Mouse (Mus musculus): ENCODE data around the gene Elmo1.

The Elmo1 gene

DNA sequence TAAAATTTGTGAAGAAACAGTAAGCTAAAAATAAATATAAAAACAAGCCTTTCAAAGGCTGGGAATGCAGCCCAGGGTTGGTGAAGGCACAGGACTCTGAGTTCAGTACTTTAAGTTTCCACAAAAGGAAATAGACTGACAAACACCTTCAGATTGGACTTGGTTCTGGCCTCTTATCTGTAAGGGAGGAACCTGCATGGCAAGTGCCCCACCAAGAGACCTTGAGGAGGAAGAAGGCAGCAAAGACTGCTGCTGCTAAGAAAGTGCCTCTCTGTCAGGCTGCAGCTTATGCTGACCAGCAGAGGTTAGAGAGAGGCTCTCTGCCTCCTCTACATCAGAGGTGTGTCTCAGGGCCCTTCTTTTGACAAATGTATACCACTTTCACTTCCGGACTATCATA lies 293.5 kb downstream of the Elmo1 start:
- DNase-seq (ENCODE audit: low read depth, low spot score) = no peak

GRCm38 (mm10) chr13:20384846-20385245 lies 294.4 kb downstream of the Elmo1 start:
- no peak for DNase-seq (ENCODE audit: low read depth, low spot score)

DNA sequence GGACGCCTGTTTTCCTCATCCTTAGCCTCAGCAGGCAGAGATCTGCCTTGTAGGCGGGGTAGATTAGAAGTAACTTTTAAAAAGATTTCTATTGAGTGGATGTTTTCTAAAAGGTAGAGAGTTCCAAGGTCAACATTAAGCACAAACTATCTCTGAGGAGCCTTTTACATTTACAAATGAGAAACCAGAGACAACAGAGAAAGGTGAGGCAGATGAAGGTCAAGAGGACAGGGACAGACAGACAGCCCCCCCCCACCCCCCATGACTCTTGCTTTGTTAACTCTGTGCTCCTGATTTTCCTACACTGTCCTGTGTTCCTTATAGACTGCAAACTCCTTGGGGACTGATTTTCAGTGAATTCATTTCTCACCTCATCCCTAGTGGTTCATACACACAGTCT lies 295.0 kb downstream of the Elmo1 start:
- no peak for DNase-seq (ENCODE audit: low read depth, low spot score)

- DNase-seq (ENCODE audit: low read depth, low spot score) = peak; percentile 78
These were observed 296.2 kb downstream of the Elmo1 start for GRCm38 (mm10) chr13:20386462-20387141.

DNA sequence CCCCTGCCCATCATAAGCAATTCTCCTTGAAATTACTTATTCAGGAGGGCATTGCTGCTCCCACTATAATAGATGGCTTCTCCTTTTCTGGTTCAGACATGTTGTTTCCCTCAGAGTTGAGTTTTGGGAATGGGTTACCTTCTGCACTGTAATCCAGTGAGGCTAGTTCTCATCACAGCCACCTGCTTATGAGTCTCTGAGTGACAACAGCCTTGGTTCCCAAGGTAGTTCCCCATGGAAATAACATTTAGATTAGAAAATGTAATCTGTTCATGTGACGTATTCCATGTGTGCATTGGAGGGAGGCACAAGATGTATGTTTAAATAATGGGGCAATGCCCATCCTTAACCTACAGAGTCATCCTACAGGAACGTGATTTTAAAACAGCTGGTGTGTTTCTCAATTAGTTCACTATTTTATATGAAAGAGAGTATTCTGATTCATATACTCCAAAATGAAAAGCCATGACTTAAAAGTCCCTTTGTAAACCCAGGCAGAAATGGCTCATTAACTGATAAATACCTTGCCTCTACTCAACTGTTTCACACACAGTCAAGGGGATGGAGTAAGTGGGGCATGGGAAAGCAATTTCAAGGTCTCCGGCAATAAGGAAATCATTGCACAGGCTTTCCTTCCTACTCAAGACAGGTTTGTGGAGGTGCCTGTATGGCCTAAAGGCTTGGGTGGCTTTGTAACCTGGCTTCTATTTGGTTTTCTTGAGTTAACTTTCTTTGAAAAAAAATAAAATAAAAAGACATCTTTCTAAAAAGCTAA lies 302.6 kb downstream of the Elmo1 start:
- no peak for DNase-seq (ENCODE audit: low read depth, low spot score)

GRCm38 (mm10) chr13:20397744-20398143 lies 307.3 kb downstream of the Elmo1 start:
- DNase-seq (ENCODE audit: low read depth, low spot score) = no peak

DNA sequence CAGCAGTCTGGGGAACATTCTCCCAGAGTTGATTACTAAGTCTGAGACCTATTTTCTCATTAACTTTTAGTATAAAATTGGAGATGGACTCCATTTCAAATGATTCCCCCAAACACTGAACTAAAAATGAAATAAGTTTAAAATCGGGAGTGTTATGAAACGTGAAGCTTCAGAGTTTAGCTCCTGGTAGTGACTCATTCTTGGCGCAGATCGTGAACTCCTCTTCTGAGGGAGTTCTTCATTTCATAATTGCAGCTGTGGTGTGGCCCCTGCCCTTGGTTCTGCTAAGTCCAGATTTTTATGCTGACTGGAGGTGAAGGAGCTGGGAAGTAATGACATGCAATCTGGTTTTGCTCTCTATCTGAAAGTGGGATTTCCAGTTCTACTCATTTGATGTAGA lies 307.9 kb downstream of the Elmo1 start:
- peak; percentile 80 for DNase-seq (ENCODE audit: low read depth, low spot score)

DNA sequence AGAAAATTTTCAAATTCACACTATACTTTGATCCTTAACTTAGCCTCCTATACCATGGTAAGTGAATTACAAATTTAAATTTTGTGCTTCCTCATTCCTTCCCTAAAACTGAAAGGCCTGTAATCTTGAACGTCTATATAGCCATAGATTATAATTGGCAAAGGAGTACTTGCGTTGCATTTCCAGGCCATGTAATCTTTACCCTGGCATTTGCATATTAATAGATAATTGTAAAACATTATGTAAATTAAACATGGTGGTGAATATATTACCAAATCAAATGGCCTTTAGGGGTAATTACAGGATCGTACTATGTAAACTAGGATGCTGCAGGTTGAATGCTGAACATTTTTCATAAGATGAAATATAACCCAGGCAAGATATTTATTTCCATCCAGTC lies 314.1 kb downstream of the Elmo1 start:
- no peak for DNase-seq (ENCODE audit: low read depth, low spot score)

DNA sequence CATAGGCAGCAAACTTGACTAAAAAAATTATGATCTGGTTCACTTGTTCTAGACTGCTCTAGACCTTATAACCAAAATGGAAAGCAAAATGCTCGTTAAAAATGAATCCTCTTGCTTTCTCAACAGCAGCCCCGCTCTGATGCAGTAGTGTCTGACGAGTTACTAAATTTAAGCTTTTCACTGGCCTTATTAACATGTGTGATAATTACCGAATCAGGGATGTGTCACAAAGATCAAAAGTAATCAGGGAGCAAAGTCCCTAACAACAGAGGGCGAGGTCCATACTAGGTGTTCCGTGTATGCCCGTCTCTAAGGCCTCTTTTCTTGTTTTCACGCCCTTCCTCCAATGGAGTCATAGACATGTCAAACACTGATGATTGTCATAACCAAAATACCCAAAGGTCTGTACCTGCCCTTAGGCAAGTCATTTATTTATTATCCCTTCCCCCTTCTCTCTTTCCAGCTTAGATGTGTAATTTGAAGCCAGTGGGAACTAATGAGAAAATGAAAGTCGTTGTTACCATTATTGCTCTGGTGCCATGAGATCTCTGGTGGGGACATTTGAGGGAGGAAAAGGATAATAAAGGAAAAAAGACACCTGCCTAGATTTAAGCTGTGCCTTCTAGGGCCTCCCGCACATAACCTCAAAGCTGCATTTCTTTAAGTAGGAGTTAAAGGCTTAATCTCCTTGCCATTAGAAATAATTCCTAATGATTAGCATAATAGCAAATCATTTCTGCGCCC lies 316.2 kb downstream of the Elmo1 start:
- DNase-seq (ENCODE audit: low read depth, low spot score) = no peak

DNA sequence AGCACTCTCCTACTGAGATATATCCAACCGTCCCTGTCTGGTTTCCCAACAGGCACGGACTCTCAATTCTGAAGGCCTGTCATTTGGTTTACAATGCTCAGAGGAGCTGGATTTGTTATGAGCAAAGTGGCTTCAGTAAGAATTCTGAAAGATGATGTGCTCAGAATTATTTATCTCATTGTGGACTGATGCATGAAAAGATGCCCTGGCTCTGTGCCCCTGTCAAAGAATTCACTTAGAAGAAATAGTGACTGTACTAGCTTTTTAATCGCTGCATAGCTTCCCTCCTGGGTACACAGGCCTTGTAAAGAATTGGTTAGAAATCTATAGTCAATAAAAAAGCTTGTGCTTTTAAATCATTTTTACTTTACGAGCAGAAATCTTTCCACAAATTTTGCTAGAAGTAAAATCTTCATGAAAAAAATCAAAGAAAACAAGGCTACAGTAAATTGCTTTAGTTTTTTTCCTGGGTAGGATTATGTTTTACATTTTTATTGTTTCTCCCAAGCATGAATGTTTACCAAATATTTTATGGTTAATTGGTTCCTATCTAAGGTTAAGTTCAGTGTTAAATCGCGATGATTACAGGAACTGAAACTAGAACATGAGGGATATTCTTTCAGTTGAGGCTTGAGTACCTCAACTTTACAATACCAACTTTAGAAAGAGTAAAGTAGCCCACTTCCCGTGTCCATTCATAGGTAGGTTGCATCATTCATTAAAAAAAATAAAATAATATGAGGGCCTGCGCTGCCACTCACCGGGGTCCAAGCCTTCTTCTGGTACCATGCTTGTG lies 320.1 kb downstream of the Elmo1 start:
- no peak for DNase-seq (ENCODE audit: low read depth, low spot score)

DNA sequence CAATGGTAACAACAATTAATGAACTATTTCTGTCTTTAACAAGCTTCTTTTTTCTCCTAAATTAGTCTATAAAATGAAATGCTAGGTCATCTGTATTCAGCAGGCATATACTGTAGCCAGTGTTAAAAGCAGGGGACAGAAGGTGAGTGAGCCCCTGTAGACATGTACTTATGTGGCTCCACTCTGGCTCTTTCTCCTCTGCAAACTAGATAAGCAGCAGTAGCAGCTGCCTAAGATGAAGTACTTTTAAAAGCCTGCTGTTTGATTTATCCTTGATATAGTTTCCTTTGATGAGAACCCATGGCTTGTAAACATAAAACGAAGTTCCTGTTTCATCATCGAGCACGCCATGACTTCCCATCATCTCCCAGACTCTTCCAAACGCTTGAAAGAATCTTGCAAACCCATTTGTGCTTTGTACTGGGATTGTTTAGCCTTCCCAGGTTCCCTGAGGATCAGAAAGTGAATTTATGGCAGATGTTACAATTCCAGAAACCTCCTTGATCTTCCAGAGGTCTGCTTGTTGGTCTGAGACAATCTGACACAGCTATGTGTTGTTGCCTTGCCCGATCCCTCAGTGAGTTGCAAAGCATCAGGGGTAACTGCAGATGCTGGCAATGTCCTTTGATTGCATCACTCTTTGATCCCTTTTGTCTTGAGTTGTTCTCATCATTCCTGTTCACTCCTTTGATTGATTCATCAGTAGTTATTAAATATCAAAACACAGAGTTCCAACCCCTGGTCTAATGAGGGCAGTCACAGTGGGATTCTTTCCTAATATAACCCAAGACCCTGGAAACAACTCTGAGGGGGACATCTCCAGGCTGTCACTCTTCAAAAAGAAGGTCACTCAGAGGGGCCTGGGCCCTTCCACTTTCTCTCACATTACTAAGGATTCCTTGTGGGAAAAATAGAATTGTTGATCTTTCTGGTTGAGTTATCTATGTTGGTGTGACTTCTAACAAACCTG lies 326.6 kb downstream of the Elmo1 start:
- DNase-seq (ENCODE audit: low read depth, low spot score) = no peak

- DNase-seq (ENCODE audit: low read depth, low spot score) = no peak
These were observed 340.6 kb downstream of the Elmo1 start for GRCm38 (mm10) chr13:20430998-20431397.

DNA sequence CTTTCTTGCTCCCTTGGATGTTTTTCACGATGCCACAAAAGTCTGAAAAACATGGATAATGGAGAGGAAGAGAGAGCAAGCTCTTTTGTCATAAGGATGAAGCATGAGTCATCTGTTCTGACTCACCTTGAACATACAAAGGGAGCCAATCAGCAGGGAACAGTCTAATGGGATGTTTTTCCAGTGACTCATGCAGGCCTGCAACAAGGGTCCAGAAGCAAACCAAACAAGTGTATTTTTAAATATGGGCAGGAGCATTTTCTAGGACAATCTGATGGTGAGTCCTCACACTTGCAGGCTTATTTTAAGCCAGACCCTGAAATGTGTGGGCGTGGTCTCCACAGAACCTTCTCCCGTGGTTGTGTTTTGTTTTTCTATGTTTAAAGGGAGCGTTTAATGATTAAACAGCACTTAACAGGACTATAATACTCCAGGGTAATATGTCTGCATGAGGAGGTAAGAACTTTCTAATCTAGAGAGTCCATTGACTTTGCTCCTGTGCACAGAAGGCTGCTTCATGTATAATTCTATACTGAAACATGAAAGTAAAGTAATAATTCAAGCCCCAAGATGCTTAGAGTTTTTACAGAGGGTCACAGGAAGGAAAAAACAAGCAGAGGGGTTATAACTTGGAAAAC lies 342.9 kb downstream of the Elmo1 start:
- DNase-seq (ENCODE audit: low read depth, low spot score) = peak; percentile 96

DNA sequence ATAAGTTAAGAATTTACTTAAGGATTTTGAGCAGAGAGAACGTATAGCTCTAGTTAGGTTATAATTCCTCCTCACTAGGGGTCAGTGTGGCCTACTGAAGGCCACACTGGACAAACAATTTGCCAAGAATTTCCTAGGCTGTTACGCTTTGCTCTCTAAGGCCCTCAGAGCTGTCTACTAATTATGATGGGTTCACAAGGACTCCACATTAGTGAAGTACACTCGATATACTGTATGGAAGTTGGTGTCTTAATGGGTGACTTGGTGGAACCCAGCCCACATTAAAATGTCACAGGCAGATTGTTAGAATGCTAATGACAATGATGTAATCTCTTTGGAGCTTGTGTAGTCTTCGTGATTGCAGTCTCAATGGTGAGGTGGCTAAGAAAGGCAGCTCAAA lies 343.7 kb downstream of the Elmo1 start:
- DNase-seq (ENCODE audit: low read depth, low spot score) = no peak

DNA sequence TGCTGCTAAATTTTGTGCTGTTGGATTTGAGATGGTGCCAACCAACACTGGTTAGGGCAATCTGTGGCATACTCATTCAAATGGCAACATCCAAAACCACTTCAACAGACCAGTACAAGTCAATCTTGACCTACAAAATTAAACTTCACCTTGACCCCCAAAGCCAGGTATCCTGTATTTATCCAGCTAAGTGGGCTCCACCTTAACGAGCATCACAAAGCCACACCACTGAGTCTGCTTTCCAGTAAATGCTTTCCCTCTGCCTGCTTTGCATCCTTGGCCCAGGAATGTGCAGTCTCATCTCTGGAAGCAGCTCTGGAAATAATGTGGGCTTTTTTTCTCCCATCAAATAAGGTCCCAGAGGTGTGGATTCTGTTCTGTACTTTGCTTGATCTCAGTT lies 349.1 kb downstream of the Elmo1 start:
- no peak for DNase-seq (ENCODE audit: low read depth, low spot score)

DNA sequence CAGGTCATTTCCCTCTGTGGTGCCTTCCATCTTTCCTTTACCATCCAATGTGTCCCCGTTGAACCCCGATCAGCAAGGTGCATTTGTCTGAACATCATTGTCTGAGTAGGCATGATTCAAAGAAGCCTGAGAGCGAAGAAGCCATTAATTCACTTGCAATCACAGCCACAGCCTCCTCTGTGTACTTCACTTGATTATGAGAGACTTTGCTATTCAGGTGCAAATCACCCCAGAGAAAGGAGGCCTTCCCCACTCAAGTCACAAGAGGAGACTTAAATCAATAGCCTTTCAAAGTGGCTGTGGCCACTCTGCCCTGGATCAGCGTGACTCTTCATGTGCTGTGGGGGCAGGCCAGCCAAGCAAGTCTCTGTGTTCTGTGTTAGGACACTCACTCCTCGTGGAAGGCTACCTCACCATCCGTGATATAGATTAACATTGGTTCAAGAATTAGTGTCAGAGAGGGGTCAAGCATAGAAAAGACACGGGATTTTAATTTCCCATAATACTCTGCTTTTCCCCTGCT lies 360.5 kb downstream of the Elmo1 start:
- DNase-seq (ENCODE audit: low read depth, low spot score) = no peak

GRCm38 (mm10) chr13:20454357-20454756 lies 364.0 kb downstream of the Elmo1 start:
- DNase-seq (ENCODE audit: low read depth, low spot score) = no peak

- DNase-seq (ENCODE audit: low read depth, low spot score) = no peak
These were observed 369.7 kb downstream of the Elmo1 start for GRCm38 (mm10) chr13:20460096-20460495.

GRCm38 (mm10) chr13:20461616-20462015 lies 371.2 kb downstream of the Elmo1 start:
- DNase-seq (ENCODE audit: low read depth, low spot score) = no peak

DNA sequence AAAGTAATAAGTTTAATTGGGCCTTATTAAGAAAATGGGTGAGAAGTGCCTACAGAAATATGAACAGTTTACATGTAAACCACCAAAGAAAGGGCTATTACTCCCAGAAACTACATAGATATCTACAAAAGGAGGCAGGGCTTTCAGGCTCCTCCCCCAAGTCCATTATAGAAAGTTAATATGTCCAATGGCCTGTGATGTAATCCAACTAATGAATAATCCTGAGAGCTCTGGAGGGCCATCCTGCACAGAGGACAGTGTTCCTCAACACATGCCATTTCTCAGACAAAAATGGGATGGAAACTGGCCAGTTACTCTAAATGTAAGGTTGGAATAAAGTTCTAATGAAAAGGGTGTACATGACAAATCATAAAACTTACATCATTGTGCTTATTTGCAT lies 373.8 kb downstream of the Elmo1 start:
- DNase-seq (ENCODE audit: low read depth, low spot score) = no peak

Measured in 3T3-L1 (cell line).